Mouse (Mus musculus) lung, postnatal 0 days (tissue): Measurements from ENCODE around the gene Gm49395. TPM values are rescaled to one million over a fixed set of nuclear protein-coding genes. Genes with fewer than 3 reads are reported as not detected.

ENCODE experiments used
- ATAC-seq: fragments of 200-750 bp; cut with Nextera tagmentation; 2 replicates; pipeline ENCODE4 v1.8.0; 2017; ENCODE audit warnings: moderate library complexity
- DNase-seq: peaks from one replicate; pipeline ENCODE4 v3.0.0-alpha.2; 2016; ENCODE audit warnings: low spot score
- H3K27ac ChIP-seq: fragments of 300-500 bp; sonication (generic); 2 replicates; pipeline ENCODE4 v1.5.1; 2014; ENCODE audit warnings: antibody characterized with exemption, mild to moderate bottlenecking, low read length, mixed read lengths
- H3K27me3 ChIP-seq: fragments of 300-500 bp; sonication (generic); replicated peaks from 2 replicates; pipeline ENCODE4 v1.6.1; 2014; ENCODE audit warnings: low read length, mixed read lengths; ENCODE audit not compliant: insufficient read depth
- H3K36me3 ChIP-seq: fragments of 300-500 bp; sonication (generic); 2 replicates; pipeline ENCODE4 v1.6.1; 2014; ENCODE audit warnings: low read length, mixed read lengths; ENCODE audit not compliant: insufficient read depth
- H3K4me1 ChIP-seq: fragments of 300-500 bp; sonication (generic); 2 replicates; pipeline ENCODE4 v1.6.1; 2014; ENCODE audit warnings: antibody characterized with exemption, low read depth, low read length, mixed read lengths; ENCODE audit not compliant: insufficient read depth
- H3K4me2 ChIP-seq: fragments of 300-500 bp; sonication (generic); replicated peaks from 2 replicates; pipeline ENCODE4 v1.6.1; 2014; ENCODE audit warnings: low read depth, mild to moderate bottlenecking, low read length, moderate library complexity, mixed read lengths
- H3K4me3 ChIP-seq: fragments of 300-500 bp; sonication (generic); 2 replicates; pipeline ENCODE4 v1.5.1; 2014; ENCODE audit warnings: low read depth, low read length
- H3K9ac ChIP-seq: fragments of 300-500 bp; sonication (generic); replicated peaks from 2 replicates; pipeline ENCODE4 v1.6.1; 2014; ENCODE audit warnings: low read depth, mild to moderate bottlenecking
- H3K9me3 ChIP-seq: fragments of 300-500 bp; sonication (generic); 2 replicates; pipeline ENCODE4 v1.6.1; 2016; ENCODE audit warnings: low read length, mixed read lengths
- CTCF ChIP-seq: IDR thresholded peaks from 2 replicates; pipeline ENCODE4 v1.5.1; 2016; ENCODE audit warnings: antibody characterized with exemption, mild to moderate bottlenecking
- EP300 ChIP-seq: IDR thresholded peaks from 2 replicates; pipeline ENCODE4 v1.6.1; 2016; ENCODE audit warnings: antibody characterized with exemption, mild to moderate bottlenecking, control low read depth
- WGBS: fragments of 180-500 bp; shearing (Covaris S2); extraction: QIAGEN DNeasy Blood & Tissue Kit; methylation state at CpG from one replicate; pipeline ENCODE4 v1.1.7; 2014; 5-methylcytosine and 5-hydroxymethylcytosine counted together
- polyA plus RNA-seq: library from polyadenylated mRNA; unstranded; fragments of >200 nt; fragmentation: Nextera tagmentation; extraction: Ambion mirVana; gene quantifications from 2 replicates; pipeline ENCODE4 v1.2.1, GENCODE M21; 2015

Gene Gm49395
- polyA plus RNA-seq, 1 experiment from 2014 or later: 8.7 TPM

DNA sequence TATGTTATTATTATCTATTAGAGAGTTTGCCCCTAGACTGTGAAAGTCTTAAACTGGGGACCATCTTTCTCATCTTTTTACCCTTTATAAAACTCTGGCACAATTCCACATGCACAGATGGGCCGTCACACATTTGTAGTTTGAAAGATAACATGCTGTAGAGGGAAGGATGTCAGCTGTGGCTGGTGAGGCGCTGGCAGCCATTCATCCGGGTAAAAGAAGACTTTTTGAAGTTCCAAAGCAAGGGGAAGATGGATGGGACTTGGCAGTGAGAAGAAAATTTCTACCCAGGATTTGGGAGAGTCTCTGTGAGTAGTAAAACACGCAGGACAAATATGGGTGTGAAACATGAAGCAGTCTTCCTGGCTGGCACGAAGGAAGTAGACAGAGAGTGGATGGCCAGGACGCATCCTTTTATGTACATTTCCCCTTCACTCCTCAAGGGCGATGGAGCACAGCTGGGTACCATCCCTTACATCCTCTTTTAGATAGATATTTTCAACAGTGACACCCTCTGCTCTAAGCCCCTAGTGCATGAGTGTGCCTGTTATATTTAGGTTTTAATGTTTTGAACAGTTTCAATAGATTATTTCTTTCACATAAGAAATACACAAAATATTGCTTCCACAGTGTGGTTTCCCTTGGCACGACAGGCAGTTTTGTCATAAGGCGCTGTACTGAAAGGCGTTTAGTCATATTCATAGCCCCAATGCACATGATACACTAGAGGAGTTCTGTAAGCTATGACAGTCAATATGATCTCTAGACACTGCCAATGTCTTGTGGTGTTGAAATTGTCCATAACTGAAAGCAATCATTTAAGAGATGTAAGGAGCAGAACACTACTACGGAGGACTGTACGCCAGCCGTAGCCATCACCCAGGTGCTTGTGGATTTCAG lies 50.8 kb downstream of the Gm49395 start:
- H3K27me3 ChIP-seq: no peaks in the 10 kb centered on the region
- TF ChIP-seq EP300: peak; percentile 51
- peak; percentile 34; the same call in 1 of the 2 replicates for TF ChIP-seq CTCF
- WGBS: 53% methylated on average over 13 of the region's 13 CpGs
- no peak overlapping the region for H3K9ac ChIP-seq
- peak; percentile 89 for ATAC-seq
- no peak overlapping the region for H3K4me3 ChIP-seq
- peaks cover 3% of the 10 kb centered on the region; the same call in 1 of the 2 replicates for H3K4me1 ChIP-seq
- peak overlapping the region; percentile 47; the same call in 1 of the 2 replicates for H3K27ac ChIP-seq
- no peak overlapping the region; the same call in 1 of the 2 replicates for H3K4me2 ChIP-seq
- H3K36me3 ChIP-seq: no peaks in the 10 kb centered on the region
- DNase-seq: peak; percentile 75
- H3K9me3 ChIP-seq: no peaks in the 10 kb centered on the region

DNA sequence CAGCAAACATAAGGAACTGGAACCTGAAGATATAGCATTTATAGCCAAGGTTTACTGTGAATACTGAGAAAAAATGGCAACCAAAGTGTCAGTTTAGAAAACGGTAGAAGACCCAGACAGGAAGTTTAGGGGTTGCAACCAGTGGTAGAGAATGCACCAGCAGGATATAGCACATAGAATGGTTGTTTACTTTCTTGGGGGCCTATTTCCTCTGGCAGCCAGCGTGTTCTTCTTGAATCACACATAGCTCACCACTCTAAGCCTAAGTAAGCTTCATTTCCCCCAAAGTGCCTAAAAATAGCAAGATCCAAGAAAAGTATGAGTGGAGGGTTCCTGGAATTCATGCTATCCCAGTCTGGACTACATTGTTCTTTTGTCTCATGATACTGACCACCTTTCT lies 59.1 kb downstream of the Gm49395 start:
- H3K4me3 ChIP-seq: no peak overlapping the region
- no peaks in the 10 kb centered on the region for H3K9me3 ChIP-seq
- no peaks in the 10 kb centered on the region for H3K36me3 ChIP-seq
- H3K9ac ChIP-seq: no peak overlapping the region
- H3K4me1 ChIP-seq: no peaks in the 10 kb centered on the region; the same call in 1 of the 2 replicates
- peak; percentile 46 for ATAC-seq
- TF ChIP-seq EP300 (peak; percentile 68), CTCF (no peak)
- WGBS: 11% methylated on average over 2 of the region's 2 CpGs
- no peak overlapping the region for H3K27ac ChIP-seq
- H3K4me2 ChIP-seq: no peak overlapping the region
- no peaks in the 10 kb centered on the region for H3K27me3 ChIP-seq
- DNase-seq: peak; percentile 52

DNA sequence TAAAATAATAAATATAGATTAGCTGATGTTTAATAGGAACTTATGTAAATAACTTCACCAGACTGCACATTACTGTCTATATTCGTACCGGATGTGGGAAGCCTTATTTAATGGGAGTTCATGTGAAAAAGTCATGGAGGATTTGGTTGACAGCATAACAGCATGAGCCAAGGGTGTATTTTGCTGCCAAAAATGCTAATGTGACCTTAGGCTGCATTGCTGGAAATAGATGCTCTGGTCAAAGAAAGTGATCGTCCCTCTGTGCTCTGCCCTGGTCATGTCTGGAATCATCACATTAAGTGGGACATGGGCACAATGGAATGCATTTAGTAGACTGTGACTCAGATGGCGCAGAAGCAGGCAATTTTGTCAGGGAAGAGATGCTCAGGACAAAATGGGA lies 64.4 kb downstream of the Gm49395 start:
- no peaks in the 10 kb centered on the region for H3K27me3 ChIP-seq
- H3K4me3 ChIP-seq: no peak overlapping the region
- no peak overlapping the region for H3K9ac ChIP-seq
- WGBS: 63% methylated on average over 4 of the region's 4 CpGs
- H3K4me1 ChIP-seq: no peaks in the 10 kb centered on the region; the same call in 1 of the 2 replicates
- DNase-seq: peak; percentile 33
- TF ChIP-seq CTCF (no peak), EP300 (no peak)
- no peaks in the 10 kb centered on the region for H3K36me3 ChIP-seq
- no peaks in the 10 kb centered on the region for H3K9me3 ChIP-seq
- H3K27ac ChIP-seq: no peak overlapping the region
- ATAC-seq: peak; percentile 19; the same call in 1 of the 2 replicates
- H3K4me2 ChIP-seq: no peak overlapping the region

DNA sequence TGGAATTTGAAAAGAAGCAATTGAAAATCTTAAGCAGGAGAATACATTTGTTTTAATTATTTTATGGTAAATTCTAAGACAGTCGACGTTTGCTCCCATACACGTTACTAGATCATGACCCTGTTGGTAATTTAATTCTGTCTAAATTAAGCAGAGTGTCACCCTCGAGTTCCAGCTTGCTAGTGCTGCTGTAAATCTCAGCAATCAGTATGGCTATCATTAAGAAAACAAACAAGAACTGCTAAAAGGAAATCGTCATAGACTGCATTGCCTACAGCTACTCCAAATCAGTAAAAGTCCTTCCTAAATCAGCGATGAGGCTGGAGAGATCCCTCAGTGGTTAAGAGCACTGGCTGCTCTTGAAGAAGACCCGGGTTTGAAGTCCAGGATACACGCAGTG lies 66.3 kb downstream of the Gm49395 start:
- Histone ChIP-seq H3K9me3 (no peaks in the 10 kb centered on the region), H3K4me1 (no peaks in the 10 kb centered on the region), H3K4me2 (no peak overlapping the region), H3K36me3 (no peaks in the 10 kb centered on the region), H3K27ac (no peak overlapping the region), H3K9ac (no peak overlapping the region), H3K27me3 (no peaks in the 10 kb centered on the region), H3K4me3 (no peak overlapping the region)
- no peak for ATAC-seq
- WGBS: 51% methylated on average over 8 of the region's 8 CpGs
- TF ChIP-seq CTCF (no peak), EP300 (no peak)
- no peak for DNase-seq

DNA sequence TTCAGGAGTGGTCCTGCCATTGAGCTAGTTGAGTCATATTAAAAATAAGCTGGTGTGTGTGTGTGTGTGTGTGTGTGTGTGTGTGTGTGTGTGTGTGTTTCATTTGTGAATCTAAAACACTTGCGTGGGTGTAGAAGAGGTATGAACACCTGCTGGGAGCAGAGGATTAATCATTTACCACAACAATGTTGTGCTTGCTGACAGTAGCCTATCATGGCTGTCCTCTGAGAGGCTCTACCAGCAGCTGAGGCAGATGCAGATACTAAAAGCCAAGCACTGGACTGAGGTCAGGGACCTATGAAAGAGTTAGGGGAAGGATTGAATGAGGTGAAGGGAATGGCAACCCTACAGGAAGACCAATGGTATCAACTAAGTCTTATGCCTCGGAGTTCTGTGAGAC lies 68.6 kb downstream of the Gm49395 start:
- Histone ChIP-seq H3K4me3 (no peak overlapping the region), H3K4me1 (no peaks in the 10 kb centered on the region), H3K9ac (no peak overlapping the region), H3K4me2 (no peak overlapping the region), H3K27ac (no peak overlapping the region), H3K9me3 (no peaks in the 10 kb centered on the region), H3K27me3 (no peaks in the 10 kb centered on the region), H3K36me3 (no peaks in the 10 kb centered on the region)
- no peak for ATAC-seq
- no peak for TF ChIP-seq EP300
- no peak for TF ChIP-seq CTCF
- 73% methylated on average over 2 of the region's 2 CpGs for WGBS
- DNase-seq: no peak

DNA sequence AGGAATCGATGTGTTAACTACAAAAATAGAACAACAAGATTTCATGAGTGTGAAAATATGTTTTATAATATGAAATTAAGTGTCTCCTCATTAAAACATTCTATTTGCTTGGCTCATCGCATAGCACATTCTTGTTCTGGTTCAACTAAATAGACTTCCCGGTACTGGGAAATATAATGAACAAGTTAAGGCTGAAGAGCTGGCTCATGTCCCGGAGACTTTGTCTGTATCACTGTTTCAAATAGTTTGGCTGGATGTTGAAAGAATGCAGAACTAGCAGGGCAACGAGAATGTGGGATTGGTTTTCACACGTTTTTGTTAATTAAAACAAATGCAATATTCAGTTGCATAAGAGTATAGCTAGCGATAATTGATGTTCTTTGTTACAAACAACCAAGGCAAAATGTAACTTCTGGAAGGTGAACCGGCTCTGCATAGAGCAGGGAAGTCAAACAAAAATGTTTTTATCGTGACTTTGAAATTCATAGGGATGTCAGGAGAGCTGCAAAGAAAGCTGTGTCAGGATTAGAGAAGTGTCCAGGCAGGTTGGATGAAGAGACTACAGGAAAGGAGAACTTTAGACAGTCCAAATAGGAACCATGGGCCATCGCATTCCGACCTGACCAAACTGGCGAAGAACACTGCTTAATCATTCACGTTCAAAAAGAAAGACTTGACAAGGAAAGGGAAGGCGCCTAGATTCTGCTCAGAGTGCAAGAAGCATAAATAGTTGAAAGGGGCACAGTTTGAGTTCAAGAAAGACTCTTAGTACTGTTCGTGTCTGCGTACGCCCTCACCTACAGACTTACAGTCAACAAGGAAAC lies 70.3 kb downstream of the Gm49395 start:
- ATAC-seq (no peak; the same call in 1 of the 2 replicates), DNase-seq (peak; percentile 61)
- 64% methylated on average over 17 of the region's 17 CpGs for WGBS

More for the DNA sequence above, 70.3 kb downstream of the Gm49395 start:
- Histone ChIP-seq H3K4me2 (0 out of 2 replicates have a peak overlapping the region, but pooled peaks have one; percentile 15), H3K4me1 (no peaks in the 10 kb centered on the region), H3K27ac (no peak overlapping the region), H3K36me3 (no peaks in the 10 kb centered on the region), H3K9ac (no peak overlapping the region), H3K4me3 (no peak overlapping the region), H3K27me3 (no peaks in the 10 kb centered on the region), H3K9me3 (no peaks in the 10 kb centered on the region)
- TF ChIP-seq CTCF: no peak
- no peak for TF ChIP-seq EP300
